Mouse (Mus musculus) brain, embryonic 14.5 days (tissue): ENCODE data around the gene Aco1.

ENCODE experiments used
- CTCF ChIP-seq: fragments of 200-500 bp; IDR thresholded peaks from 2 replicates; pipeline ENCODE4 v1.5.1; 2012; ENCODE audit warnings: inconsistent platforms, mild to moderate bottlenecking, moderate library complexity, borderline replicate concordance; ENCODE audit not compliant: insufficient read depth, insufficient read length; ENCODE audit errors: extremely low read depth
- POLR2A ChIP-seq: fragments of 200-500 bp; IDR thresholded peaks from 2 replicates; pipeline ENCODE4 v1.6.1; 2012; ENCODE audit warnings: mild to moderate bottlenecking, inconsistent platforms, borderline replicate concordance; ENCODE audit not compliant: poor library complexity, insufficient read depth, insufficient read length, severe bottlenecking; ENCODE audit errors: extremely low read depth

DNA sequence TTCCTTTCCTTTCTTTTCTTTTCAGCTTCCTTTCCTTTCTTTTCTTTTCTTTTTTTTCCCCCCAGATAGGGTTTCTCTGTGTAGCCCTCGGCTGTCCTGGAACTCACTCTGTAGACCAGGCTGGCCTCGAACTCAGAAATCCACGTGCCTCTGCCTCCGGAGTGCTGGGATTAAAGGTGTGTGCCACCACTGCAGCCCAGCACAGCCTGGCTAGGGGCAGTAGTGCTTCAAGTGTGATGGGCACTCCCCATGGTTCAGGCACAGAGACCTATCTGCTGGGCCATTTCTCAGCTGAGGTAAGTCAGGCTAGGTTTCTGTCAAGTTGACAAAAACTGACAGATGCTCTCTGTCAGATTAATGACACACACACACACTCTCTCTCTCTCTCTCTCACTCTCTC, 100.1 kb downstream of the Aco1 start:
- TF ChIP-seq CTCF (no peak), POLR2A (no peak)
